Mouse (Mus musculus) megakaryocyte, adult 5-6 weeks (primary cell): Measurements from ENCODE around the gene Zbtb38. TPM values are rescaled to one million over a fixed set of nuclear protein-coding genes. Genes with fewer than 3 reads are reported as not detected.

Source experiments
- ATAC-seq: 2 replicates; pipeline ENCODE4 v1.8.0; 2016; ENCODE audit warnings: mild to moderate bottlenecking, inconsistent platforms; ENCODE audit not compliant: poor library complexity, severe bottlenecking
- total RNA-seq, 2 experiments: library from RNA; stranded (forward) in 1 of 2; stranded (reverse) in 1 of 2; fragments of 153-499, 151-499 nt in 1 of 2; fragments of 221-1000, 200-1000 nt in 1 of 2; gene quantifications; 2 replicates each; pipeline versions ENCODE4 v1.2.3 to v1.2.4; 2015 to 2017

Gene Zbtb38
- total RNA-seq (2015) (13.6 and 18.9 TPM in 2 replicates), total RNA-seq (2017) (18.7 and 19.8 TPM in 2 replicates)

DNA sequence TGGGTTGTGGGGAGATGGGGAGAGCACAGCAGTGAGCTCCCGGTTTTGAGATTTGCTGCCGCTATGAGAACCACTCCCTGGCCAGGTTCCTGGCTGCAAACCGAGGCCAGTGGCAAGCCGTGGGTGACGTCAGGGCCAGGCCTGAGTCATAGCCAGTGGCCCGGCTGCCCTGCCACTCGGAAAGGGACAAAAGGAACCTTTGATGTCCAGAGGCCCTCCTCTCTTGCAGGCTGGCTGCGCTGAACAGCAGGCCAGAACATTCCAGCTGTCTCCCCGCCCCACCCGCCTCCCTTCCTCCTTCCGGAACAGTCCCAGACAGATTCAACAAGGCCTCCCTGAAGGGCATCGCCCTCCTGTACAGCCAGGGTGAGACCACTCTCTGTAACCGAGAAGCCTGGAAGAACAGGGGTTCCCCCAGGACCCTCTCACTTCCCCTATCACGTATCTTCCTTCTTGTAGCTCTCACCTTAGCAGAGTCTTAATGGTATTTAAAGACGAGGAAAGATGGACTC lies at the start of gene Zbtb38:
Gene Zbtb38 (minus strand): TSS at position 229 of the 512 bp plus-strand sequence.
- no peak for ATAC-seq

DNA sequence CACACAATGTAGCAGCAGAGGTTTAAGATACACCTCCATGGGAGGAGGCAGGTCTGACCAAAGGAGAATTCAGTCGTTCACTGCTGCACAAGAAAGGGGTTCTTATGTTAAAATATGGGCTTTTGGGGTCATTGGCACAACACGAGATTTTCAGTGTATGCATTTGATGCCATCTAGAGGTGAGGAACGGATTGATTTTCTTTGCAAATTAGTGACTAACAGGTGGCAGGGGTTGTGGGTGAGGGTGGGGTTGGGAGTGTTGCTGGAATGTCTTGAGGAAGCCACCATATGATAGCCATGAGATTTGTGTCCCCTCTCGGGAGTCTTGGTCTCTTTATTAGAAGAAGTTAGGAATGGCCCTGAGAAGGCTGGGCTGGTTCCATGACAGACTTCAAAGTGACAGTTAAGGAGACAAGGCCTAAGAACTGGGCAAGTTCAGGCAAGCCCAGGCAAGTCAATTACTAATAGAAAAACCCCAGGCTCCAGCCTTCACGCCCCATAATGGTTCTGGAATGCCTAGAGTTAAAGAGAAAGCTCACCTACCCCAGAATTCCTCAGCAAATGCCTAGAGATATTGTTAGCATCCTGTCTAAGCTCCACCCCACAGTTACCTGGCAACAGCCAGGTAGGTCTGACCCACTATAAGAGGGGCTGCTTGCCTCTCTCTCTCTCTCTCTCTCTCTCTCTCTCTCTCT lies 47.6 kb upstream of the Zbtb38 start:
- no peak for ATAC-seq

DNA sequence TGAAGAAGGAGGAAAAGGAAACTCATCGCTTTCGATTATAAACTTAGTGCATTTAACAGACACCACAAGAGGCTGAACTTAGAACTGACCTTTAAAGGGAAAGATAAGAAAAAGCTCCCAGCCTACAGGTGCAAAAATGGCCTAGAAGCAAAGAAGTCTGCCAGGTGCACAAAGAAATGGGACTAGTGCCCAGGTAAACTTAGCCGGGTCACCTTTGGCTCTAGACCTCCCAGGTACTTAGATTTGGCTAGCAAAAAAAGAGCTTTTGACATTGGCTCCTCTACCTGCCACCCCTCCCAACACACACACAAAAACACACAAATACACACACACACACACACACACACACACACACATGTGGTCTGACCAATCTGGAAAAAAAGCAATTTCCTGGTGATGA lies 44.7 kb upstream of the Zbtb38 start:
- ATAC-seq: no peak

DNA sequence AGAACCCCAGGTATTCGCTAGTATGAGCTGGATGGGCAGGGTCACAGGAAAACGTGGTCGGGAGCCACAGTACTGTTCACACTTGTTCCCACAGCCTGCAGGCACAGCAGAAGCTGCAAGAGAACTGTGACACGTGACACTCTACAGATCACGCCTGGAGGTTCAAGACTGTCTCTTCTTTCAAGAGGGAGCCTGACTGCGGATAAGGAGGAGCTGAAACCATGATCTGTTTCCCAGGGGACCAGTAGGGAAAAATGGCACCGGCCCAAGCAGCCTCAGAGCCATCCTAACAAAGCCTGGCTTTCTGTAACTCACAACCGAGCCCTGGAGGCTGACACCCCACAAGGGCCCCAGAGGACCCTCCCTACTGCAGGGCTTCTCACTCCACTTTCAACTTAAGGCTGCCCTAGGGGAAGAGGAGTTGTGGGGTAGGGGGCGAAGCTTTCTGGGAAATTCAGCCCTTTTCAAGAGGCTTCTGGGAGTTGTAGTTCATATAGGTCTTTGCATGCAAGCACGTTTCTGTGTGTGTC lies 42.8 kb upstream of the Zbtb38 start:
- peak; percentile 63 for ATAC-seq

DNA sequence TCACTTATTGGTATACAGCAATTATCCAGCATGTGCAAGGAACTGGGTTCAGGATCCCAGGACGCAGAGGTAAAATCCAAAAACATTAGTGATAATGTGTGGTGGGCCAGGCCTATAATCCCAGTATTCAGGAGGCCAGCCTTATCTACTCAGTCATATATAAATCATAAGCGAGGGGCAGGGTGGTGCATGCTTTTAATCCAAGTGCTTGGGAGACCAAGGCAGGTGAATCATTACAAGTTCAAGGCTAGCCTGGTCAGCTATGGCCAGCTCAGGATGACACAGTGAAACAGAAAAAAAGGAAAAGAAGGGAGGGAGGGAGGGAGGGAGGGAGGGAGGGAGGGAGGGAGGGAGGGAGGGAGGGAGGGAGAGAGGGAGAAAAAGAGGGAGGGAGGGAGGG lies 42.0 kb upstream of the Zbtb38 start:
- no peak for ATAC-seq

DNA sequence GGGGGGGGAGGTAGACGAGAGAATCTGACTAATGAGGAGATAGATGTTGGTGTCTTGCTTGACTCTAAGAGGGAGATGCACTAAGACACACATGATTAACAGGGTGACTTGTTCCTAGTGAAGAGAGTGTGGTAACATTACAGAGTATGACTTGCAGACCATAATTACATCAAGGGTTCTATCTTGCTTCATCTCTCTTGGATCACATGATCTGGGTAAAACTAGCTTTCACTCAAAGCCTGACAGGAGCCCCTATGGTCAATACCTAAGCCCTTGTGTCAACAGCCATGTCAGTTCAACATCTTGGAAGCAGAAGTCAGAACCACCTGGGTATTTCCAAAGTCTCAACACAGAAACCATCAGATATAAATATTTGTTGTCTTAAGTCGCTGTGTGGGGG lies 39.9 kb upstream of the Zbtb38 start:
- ATAC-seq: 0 out of 2 replicates have a peak, but pooled peaks have one; percentile 27

DNA sequence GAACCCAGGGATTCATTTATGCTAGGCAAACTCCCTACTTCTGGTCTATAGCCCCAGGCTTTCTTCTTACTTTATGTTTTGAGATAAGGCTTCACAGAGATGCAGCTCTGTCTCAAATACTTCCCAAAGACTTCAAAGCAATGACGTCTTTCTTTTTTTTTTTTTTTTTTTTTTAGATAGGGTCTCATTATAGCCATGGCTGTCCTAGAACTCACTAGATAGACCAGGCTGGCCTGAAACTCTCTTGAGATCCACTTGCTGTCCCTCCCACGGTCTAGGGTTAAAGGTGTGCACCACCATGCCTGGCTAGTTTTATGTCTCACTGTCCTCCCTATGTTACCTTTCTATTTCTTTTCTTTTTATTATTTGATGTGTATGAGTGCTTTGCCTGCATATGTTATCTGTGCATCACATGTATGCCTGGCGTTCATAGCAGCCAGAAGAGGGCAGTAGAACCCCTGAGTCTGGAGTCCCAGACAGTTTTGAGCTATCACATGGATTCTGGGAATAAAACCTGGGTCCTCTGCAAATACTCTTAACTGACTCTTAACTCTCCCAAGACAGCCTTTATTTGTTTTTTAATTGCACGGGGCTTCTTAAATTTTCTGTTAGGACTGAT lies 37.9 kb upstream of the Zbtb38 start:
- no peak for ATAC-seq

DNA sequence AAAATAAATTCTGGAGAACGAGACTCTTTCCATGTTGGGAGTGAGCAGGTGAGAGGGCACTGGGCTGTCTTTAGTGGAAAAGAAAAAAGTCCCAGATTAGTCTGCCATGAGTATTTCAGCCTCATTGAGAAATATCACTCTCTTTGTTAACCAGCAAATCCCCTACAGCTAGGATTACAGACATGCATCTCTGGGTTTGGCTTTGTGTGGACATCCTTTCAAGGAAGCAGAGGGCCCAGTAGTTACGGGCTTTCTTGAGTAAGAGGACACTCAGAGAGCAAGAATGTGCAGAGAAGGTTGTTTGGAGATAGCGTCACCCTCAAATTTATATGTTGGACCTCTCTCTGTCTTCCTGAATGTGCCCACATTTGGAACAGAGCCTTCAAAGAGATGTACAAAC lies 37.3 kb upstream of the Zbtb38 start:
- no peak for ATAC-seq

DNA sequence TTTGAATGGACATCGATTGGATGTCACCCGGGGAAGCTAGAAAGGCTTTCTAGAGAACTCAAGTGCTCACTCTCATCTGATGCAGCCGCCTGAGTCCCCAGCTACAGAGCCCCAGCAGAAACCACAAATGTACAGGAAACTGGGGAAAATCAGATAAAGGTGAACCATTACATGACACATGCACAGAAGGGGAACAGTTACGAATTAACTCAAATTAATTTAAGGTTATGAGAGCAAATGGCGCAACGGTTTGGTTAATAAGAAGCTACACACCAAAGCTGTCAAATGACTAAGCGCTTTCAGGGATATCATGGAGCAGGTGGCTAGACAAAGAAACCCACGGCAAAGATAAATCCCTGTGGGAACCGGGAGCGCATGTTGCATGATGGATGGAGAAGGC lies 35.2 kb upstream of the Zbtb38 start:
- ATAC-seq: peak; percentile 31; the same call in 1 of the 2 replicates

DNA sequence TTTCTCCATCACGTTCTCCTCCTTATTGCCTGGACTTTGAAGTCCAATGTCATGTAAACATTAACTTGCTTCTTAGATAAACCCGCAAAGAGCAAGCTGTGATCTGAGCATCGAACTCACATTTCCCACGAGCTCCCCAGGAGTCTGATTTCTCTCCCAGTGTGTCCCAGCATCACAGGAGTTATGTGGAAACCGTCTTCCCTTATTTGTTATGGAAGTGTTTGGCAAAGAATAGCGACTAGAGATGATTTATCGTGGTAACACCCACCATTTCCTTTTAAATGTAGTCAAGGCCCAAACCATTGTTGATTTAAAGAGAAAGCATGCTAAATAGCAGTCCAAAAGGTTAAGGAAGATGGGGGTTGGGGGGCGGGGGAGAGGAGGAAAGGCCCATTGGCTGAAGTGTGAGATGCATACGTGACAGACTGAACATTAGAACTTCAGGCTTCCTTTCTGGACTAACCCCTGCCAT lies 33.3 kb upstream of the Zbtb38 start:
- no peak for ATAC-seq

DNA sequence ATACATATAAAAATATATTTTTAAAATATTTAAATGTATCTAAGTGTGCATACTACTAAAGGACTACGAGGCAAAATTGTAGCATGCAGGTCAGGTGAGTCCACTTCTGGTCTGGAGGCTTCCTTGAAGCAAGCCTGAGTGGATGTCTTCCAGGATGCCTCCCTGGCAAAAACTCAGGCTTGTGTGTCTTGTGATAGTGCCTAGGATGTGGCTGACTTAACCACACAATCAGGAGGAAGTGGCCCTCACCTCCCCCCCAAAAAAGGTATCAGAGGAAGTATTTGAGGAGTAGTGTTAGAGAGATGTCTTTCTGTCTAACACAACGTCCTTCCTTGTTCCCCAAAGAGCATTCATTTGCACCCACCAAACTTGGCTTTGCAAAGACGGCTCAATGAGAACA lies 32.6 kb upstream of the Zbtb38 start:
- ATAC-seq: peak; percentile 51

DNA sequence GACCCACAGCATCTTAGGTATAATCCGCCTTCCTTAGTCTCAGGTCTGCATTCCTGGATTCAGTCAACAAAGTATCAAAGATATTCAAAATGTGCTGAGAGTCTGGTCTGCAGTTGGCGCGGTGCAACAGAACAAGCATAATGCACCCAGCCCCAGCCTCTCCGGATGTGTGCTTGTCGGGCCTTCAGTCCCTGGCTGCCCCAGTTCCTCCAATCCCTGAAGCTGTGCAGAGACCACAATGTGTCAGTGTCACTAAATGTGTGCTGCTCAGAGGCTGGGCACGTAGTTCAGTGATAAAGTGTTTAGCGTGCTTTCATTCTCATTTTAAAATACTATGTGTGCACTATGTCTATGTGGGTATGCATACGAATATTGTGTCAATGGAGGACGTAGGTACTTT lies 31.0 kb upstream of the Zbtb38 start:
- peak; percentile 61; the same call in 1 of the 2 replicates for ATAC-seq

DNA sequence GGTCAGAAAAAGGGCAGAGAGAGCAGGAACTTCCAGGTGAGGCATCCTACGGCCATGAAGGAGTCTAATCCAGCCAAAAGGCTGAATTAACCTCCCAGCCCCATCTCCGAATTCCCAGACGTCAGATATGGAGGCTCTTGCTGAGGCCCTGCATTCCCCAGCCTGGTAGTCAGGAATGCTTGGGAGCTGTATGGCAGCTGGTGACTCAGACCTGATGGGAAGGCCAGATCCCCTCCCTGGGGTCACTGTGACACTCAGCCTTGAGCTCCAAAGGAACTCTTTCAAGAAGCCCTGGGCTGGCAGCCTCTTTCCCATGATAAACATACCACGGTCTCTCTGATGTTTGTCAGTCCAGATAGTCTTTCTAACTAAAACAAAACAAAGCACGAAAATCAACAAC lies 30.6 kb upstream of the Zbtb38 start:
- no peak for ATAC-seq

DNA sequence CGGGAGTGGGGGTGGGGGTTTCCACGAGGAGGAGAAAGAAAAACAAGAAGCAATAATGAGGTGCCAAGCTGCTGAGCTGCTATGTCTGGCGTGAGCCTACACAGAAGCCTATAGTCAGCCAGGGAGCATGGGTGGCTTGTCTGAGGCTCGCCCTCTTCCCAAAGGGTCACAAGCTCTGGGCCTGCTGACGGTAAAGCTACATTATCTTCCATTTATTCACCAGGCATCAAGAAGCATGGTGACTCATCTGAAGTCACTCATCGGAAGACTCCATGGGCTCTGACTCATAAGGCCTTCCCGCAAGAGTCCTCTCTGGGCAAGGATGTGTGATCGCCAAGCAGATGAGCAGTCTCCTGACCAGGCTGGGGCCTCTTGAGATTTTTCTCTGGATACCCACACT lies 29.4 kb upstream of the Zbtb38 start:
- ATAC-seq: no peak

DNA sequence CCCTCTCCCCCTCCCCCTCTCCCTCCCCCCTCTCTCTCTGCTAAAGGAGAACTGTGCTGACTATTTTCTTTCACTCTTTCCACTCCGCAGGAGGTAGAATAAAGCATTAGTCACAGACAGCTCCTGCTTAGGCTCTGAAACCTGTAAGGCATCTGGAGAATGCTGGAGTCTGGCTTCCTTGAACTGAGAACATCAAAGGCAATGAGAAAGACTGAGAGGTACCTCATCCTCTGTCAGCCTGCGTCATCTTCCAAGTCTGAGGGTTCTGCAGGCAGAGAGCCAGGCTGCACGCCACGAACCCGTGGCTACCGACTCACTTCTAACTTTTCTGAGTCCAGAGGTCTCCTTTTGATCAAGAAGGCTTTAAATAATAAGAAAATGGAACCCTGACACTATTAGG lies 20.5 kb upstream of the Zbtb38 start:
- no peak for ATAC-seq

DNA sequence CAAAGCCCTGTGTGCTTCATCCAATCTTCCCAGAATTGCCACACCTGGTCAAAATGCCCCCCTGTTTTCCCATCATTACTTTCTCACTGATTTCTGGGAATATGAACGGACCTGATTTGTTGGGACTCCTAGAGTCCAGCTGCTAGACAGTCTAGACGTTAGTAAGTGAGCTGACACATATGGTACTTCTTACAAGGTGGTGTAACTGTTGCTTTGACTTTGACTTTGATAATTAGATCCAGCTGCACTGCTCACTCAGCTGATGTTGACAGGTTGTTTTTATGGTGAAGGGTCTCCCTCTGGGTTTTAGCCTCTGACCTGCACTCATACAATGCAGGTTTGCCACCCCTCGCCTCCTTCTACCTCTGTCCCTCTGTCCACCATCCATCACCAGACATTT lies 17.8 kb upstream of the Zbtb38 start:
- no peak for ATAC-seq

DNA sequence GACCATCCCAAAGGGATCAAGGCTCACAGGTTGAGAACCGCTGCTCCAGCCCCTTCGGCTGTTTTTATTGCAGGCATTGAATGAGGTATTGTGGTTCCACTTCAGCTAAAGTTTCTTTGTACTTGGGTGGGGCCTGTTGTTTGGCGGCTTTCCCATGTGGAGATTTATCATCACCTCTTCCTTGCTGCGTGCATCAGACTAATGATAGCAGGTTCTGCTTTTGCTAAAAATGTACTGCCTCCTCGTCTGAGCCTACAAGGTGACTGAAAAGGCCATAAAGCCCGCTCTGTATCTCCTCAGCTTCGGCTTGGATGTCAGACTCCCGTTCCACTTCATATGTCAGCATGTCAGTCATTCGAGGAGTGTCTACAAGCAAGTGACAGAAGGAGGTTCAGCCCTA lies 17.0 kb upstream of the Zbtb38 start:
- no peak for ATAC-seq

DNA sequence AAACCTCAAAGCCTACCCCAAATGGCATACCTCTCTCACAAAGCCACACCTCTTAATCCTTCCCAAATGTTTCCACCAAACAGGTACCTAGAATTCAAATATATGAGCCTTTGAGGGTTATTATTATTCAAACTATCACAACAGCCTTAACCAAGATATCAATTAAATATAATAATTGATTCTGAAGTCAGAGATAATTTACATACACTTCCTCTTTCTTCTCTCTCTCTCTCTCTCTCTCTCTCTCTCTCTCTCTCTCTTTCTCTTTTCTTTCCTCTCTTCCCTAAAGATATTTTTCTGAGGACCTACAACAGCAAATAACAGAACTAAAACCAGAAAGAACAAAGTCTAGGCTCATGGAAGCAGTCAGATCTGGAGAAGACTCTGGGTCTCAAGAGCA lies 15.2 kb upstream of the Zbtb38 start:
- no peak for ATAC-seq

DNA sequence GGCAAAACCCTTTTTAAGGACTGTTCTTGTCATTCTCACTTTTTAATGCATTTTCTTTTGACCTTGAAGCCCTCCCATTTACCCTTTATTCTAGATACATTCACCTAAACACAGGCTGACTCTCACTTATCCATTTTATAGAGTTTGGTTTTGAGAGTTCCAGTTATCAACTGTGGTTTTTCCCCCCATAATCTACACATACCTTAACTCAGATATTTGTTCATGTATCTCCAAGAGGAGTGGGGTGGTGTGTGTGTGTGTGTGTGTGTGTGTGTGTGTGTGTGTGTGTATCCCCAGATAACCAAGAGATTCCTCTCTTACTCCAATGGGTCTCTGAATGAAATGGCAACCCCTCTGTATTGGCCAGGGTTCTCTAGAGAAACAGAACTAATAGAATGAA lies 13.4 kb upstream of the Zbtb38 start:
- no peak for ATAC-seq

DNA sequence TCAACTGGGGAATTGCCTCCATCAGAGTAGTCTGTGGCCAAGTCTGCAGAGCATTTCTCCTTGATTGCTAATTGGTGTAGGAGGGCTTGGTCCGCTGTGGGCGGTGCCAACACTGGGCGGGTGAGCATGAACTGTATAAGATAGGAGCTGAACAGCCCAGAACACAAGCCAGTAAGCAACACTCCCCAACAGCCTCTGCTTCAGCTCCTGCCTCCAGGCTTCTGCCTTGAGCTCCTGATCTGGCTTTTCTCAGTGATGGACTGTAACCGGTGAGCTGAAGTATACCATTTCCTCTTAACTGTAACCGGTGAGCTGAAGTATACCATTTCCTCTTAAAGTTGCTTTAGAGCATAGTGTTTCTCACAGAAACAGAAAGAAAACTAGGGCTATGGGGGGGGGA lies 12.8 kb upstream of the Zbtb38 start:
- peak; percentile 72 for ATAC-seq

DNA sequence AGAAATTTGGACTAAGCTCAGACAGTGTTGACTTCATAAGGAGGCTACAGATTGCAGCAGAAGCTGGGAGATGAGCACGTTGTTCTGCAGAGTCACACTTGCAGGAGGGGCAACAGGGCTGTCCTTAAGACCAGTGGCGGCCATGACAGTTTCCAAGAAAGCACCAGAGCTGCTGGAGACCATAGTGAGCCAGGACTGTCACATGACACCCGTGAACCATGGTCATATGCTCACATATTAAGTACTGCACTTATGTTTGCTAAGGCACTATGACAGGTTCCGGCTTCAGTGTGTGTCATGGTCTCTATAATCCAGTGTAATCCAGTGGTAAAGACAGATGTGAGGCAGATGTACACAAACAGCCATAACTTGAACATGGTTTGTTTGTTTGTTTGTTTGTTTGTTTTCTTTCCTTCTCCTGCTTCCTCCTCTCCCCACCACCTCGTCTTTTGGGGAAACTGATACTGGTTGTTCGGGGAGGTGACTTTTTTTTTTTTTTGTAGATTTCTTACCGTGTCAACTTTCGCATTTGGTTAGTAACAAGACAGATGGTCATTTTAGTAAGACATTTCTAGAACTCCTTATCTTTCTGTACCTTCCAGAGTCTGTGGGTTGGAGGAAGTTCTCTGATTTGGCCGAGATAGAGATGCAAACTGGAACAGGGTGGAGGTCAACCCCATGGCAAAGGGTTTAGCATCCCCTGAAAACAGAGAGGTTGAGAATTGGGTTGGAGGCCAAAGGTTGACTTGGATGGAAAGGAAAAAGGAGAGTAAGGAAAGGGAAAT lies 11.4 kb upstream of the Zbtb38 start:
- no peak for ATAC-seq
